Mouse (Mus musculus): ENCODE measurements around the gene Gm906.
"Not testable (repeated sequence)": the region's sequence is repeated elsewhere in the genome, so short reads cannot be mapped to it uniquely, and the experiment has no call there.

The Gm906 gene

GRCm38 (mm10) chr13:50250208-50250607 lies at the start of gene Gm906:
Gene Gm906 (minus strand): TSS chr13:50250308.
- DNase-seq (ENCODE audit: low read depth, low spot score) = not testable (repeated sequence)

DNA sequence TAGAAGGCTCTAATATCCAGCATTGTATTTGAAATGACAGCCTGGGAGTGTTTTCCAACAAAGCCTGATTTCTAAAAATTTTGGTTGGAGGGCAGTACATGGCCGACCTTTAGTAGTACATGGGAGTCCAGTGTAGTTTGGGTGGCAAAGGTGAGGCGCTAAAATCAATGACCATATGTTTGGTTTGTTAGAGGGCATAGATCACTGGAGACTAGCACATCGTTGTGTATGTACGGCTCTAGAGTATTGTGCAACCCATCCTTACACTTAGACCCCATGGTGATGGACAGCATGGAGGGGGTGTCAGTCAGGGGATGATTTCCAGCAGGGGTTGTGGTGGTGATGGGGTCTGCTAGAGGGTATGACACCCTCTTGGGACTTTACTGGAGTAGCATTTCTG lies 33.2 kb upstream of the Gm906 start:
- not testable (repeated sequence) for DNase-seq (ENCODE audit: low read depth, low spot score)

DNA sequence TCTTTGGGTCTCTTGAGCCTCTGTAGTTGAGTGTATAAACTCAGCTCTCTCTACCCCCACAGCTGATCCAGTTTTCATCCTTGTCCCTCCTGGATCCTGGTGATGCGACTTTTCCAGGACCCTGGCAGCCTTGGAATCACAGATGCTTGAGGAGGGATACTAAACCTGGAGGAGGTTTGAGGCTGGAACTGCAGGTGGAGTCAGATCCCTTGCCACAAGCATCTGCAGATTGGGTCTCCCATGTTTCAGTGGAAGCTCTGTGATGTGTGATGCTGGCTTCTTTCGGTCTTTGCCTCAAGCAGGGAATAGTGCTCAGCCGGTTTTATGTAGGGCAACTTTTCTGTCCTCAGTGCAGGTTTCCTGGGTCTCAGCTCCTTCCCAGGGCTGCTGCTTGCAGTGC lies 13.6 kb downstream of the Gm906 start:
- no peak for DNase-seq (ENCODE audit: low read depth, low spot score)

DNA sequence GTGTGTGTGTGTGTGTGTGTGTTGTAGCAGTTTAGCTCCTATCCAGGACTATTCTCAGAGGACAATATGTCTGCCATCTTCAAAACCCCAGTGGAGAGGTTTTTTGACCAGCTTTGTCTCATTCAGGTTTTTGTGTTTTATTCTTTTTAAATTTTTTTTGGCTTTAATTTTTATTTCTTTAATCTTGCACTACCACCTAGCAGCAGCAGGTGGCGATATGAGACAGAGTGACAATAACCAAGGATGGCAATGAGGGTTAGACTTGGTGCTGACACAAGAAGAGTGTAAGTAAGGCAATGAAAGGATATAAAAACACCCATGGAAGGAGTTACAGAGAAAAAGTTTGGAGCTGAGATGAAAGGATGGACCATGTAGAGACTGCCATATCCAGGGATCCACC lies 38.3 kb downstream of the Gm906 start:
- DNase-seq (ENCODE audit: low read depth, low spot score) = peak; percentile 9

DNA sequence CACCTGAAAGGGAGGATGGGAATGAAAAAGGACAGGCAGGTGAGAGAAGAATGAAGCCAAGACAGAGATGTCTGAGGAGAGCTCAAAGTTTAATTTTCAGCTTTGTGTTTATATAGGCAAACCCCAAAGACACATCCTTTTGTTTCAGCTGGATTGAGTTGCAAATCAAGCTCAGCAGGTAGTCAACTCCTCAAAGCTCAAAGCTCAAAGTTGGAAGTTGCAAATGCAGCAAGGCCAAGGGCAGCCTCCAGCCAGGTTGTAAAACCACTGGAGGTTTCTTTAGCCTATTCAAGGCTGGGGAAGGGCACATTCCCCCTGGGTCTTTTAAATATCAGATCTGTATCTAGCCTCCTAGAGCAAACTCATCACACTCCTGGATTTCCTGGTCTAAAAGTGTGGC lies 39.9 kb downstream of the Gm906 start:
- DNase-seq (ENCODE audit: low read depth, low spot score) = not testable (repeated sequence)

DNA sequence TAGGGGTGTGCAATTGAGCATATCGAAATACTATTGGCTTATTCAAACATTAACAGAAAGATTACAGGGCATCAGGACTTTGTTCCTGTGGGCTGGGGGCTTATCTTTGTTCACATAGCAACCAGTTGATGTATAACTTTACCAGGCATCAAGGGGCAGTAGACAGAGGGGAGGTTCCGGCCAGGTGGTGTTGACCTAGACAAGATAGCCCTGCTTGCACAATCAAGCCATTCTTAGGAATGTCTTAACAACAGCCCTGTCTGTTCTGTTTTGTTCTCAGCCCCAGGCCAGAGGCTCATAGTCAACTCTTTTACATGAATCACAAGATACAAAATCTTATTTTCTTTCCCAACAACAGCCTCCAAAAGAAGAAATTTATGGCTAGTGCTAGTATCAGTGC lies 40.5 kb downstream of the Gm906 start:
- DNase-seq (ENCODE audit: low read depth, low spot score) = not testable (repeated sequence)

DNA sequence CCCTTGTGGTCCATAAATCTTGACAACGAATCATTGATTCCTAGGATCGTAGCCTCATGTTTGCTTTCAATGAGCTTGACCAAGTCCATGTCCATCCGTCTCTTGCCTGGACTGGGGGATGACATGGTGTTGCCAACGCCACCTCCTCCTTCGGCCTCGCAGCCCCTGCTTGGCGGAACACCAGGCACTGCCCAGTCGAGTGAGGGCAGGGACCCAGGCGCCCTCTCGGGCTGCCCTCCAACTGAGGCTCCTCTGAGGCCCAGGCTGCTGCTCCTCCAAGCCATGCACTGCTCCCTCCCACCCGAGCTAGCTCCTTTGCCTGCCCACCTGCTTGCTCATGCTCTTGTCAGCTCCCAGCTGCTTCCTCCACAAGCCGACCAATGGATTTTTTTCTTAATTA lies 42.1 kb downstream of the Gm906 start:
- DNase-seq (ENCODE audit: low read depth, low spot score) = no peak

DNA sequence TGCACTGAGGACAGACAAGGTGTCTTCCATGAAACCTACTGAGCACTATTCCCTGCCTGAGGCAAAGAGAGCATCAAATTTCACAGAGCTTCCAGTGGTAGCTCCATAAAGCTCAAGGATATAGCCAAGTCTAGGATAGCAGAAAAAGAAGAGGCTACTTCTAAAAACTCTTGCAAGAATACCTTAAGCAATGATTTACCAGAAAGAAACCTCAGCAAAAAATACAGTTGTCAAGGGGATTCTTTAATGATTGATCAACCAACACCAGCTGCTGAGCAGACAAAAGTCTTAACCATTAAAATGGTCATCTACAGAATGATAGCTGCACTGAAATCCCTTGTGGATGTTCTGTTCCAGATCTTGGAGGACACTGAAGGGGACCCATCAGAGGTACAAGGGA lies 53.3 kb downstream of the Gm906 start:
- not testable (repeated sequence) for DNase-seq (ENCODE audit: low read depth, low spot score)

Measured in forelimb bud, embryonic 11.5 days (tissue).